Mouse (Mus musculus): ENCODE data around the gene Fbln7. TPM values are rescaled to one million over a fixed set of nuclear protein-coding genes. Genes with fewer than 3 reads are reported as not detected.

Fbln7 gene
- total and polyA plus RNA-seq, 2 experiments from 2014 or later = 3.3 to 4.3 TPM

- WGBS = 85% methylated on average over 2 of the region's 2 CpGs
- Histone ChIP-seq H3K9me3 (ENCODE audit: low read length) (no peaks in the 10 kb centered on the region), H3K4me2 (ENCODE audit: low read depth, low read length) (no peak overlapping the region), H3K27me3 (ENCODE audit: insufficient read depth, low read length) (no peaks in the 10 kb centered on the region), H3K36me3 (ENCODE audit: insufficient read depth, low read length) (no peaks in the 10 kb centered on the region; the same call in 1 of the 2 replicates), H3K9ac (replicated peaks; ENCODE audit: low read length) (no peak overlapping the region), H3K4me3 (ENCODE audit: low read length) (no peak overlapping the region), H3K4me1 (ENCODE audit: insufficient read depth, low read length) (peaks cover 9% of the 10 kb centered on the region), H3K27ac (no peak overlapping the region)
- no peak for DNase-seq (ENCODE audit: low spot score)
- no peak for ATAC-seq
- TF ChIP-seq CTCF (IDR thresholded peaks at IDR 0.05; ENCODE audit: low read depth) = no peak
Measured at GRCm38 (mm10) chr2:128820631-128821030, 42.1 kb upstream of the Fbln7 start.

GRCm38 (mm10) chr2:128823893-128824292 lies 38.9 kb upstream of the Fbln7 start:
- Histone ChIP-seq H3K4me1 (ENCODE audit: insufficient read depth, low read length) (peaks cover 9% of the 10 kb centered on the region), H3K27me3 (ENCODE audit: insufficient read depth, low read length) (no peaks in the 10 kb centered on the region), H3K27ac (no peak overlapping the region), H3K36me3 (ENCODE audit: insufficient read depth, low read length) (peaks cover 7% of the 10 kb centered on the region; the same call in 1 of the 2 replicates), H3K4me3 (ENCODE audit: low read length) (no peak overlapping the region), H3K9ac (replicated peaks; ENCODE audit: low read length) (no peak overlapping the region), H3K4me2 (ENCODE audit: low read depth, low read length) (no peak overlapping the region), H3K9me3 (ENCODE audit: low read length) (no peaks in the 10 kb centered on the region)
- WGBS = 89% methylated on average over 5 of the region's 5 CpGs
- no peak for TF ChIP-seq CTCF (IDR thresholded peaks at IDR 0.05; ENCODE audit: low read depth)
- ATAC-seq (no peak), DNase-seq (ENCODE audit: low spot score) (no peak)

GRCm38 (mm10) chr2:128827787-128828186 lies 35.0 kb upstream of the Fbln7 start:
- no peaks in the 10 kb centered on the region for H3K4me1 ChIP-seq (ENCODE audit: insufficient read depth, low read length)
- no peak for TF ChIP-seq CTCF (IDR thresholded peaks at IDR 0.05; ENCODE audit: low read depth)
- H3K4me3 ChIP-seq (ENCODE audit: low read length) = no peak overlapping the region
- H3K27me3 ChIP-seq (ENCODE audit: insufficient read depth, low read length) = no peaks in the 10 kb centered on the region
- H3K9ac ChIP-seq (replicated peaks; ENCODE audit: low read length) = no peak overlapping the region
- WGBS = 97% methylated on average over 1 of the region's 1 CpGs
- ATAC-seq = no peak
- no peak for DNase-seq (ENCODE audit: low spot score)
- no peak overlapping the region for H3K4me2 ChIP-seq (ENCODE audit: low read depth, low read length)
- peaks cover 33% of the 10 kb centered on the region for H3K36me3 ChIP-seq (ENCODE audit: insufficient read depth, low read length)
- no peaks in the 10 kb centered on the region for H3K9me3 ChIP-seq (ENCODE audit: low read length)
- H3K27ac ChIP-seq = no peak overlapping the region

- no peak overlapping the region for H3K27ac ChIP-seq
- no peak for DNase-seq (ENCODE audit: low spot score)
- peaks cover 47% of the 10 kb centered on the region for H3K36me3 ChIP-seq (ENCODE audit: insufficient read depth, low read length)
- H3K9me3 ChIP-seq (ENCODE audit: low read length) = no peaks in the 10 kb centered on the region
- H3K4me3 ChIP-seq (ENCODE audit: low read length) = no peak overlapping the region
- H3K9ac ChIP-seq (replicated peaks; ENCODE audit: low read length) = no peak overlapping the region
- no peaks in the 10 kb centered on the region for H3K27me3 ChIP-seq (ENCODE audit: insufficient read depth, low read length)
- no peak for ATAC-seq
- no peak for TF ChIP-seq CTCF (IDR thresholded peaks at IDR 0.05; ENCODE audit: low read depth)
- H3K4me1 ChIP-seq (ENCODE audit: insufficient read depth, low read length) = no peaks in the 10 kb centered on the region
- WGBS = 91% methylated on average over 3 of the region's 3 CpGs
- H3K4me2 ChIP-seq (ENCODE audit: low read depth, low read length) = no peak overlapping the region
Measured at GRCm38 (mm10) chr2:128832611-128833010, 30.2 kb upstream of the Fbln7 start.

DNA sequence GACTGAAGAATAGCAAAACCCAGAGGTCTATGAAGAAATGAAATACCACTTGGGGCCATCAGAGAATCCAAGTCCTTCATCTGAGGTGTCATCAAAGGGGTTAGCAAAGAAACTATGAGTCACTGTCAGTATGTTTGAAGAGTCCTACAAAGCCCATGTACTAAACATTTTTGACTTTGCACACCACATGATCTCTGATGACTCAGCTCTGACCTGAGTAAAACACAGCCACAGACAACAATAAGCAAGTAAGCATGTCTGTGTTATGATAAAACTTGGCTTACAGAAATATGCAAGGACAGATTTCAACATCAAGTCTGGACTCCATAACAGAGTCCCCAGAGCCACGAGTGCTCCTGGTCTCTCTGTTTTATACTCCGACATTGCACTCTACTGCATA lies 29.7 kb upstream of the Fbln7 start:
- H3K27ac ChIP-seq = no peak overlapping the region
- H3K4me2 ChIP-seq (ENCODE audit: low read depth, low read length) = no peak overlapping the region
- no peak for TF ChIP-seq CTCF (IDR thresholded peaks at IDR 0.05; ENCODE audit: low read depth)
- H3K4me3 ChIP-seq (ENCODE audit: low read length) = no peak overlapping the region
- no peaks in the 10 kb centered on the region for H3K4me1 ChIP-seq (ENCODE audit: insufficient read depth, low read length)
- peaks cover 51% of the 10 kb centered on the region for H3K36me3 ChIP-seq (ENCODE audit: insufficient read depth, low read length)
- H3K27me3 ChIP-seq (ENCODE audit: insufficient read depth, low read length) = no peaks in the 10 kb centered on the region
- H3K9ac ChIP-seq (replicated peaks; ENCODE audit: low read length) = no peak overlapping the region
- ATAC-seq = no peak
- DNase-seq (ENCODE audit: low spot score) = no peak
- 96% methylated on average over 2 of the region's 2 CpGs for WGBS
- H3K9me3 ChIP-seq (ENCODE audit: low read length) = no peaks in the 10 kb centered on the region

DNA sequence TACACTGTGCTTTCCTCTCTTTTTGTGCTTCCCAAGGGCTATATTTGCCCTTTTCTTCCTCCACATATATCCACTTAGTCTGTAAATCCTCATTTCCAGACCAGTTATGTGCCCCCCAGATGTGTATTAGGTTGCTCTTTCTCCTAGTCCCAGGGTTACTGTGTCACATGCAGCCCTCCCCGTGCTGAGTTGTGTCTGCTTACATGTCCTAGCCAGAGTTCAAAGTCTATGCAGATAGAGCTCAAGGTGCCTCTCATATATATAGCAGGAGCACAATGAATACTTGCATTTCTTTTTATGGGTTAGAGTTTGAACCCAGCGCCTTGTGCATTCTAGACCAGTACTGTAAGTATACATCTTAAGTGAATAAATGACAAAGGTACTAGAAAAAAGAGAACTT lies 29.3 kb upstream of the Fbln7 start:
- Histone ChIP-seq H3K9me3 (ENCODE audit: low read length) (no peaks in the 10 kb centered on the region), H3K27ac (no peak overlapping the region), H3K9ac (replicated peaks; ENCODE audit: low read length) (no peak overlapping the region), H3K36me3 (ENCODE audit: insufficient read depth, low read length) (peaks cover 51% of the 10 kb centered on the region), H3K4me3 (ENCODE audit: low read length) (no peak overlapping the region), H3K4me1 (ENCODE audit: insufficient read depth, low read length) (no peaks in the 10 kb centered on the region), H3K4me2 (ENCODE audit: low read depth, low read length) (no peak overlapping the region), H3K27me3 (ENCODE audit: insufficient read depth, low read length) (no peaks in the 10 kb centered on the region)
- DNase-seq (ENCODE audit: low spot score) = no peak
- TF ChIP-seq CTCF (IDR thresholded peaks at IDR 0.05; ENCODE audit: low read depth) = no peak
- no peak for ATAC-seq
- WGBS = 96% methylated on average over 2 of the region's 2 CpGs

DNA sequence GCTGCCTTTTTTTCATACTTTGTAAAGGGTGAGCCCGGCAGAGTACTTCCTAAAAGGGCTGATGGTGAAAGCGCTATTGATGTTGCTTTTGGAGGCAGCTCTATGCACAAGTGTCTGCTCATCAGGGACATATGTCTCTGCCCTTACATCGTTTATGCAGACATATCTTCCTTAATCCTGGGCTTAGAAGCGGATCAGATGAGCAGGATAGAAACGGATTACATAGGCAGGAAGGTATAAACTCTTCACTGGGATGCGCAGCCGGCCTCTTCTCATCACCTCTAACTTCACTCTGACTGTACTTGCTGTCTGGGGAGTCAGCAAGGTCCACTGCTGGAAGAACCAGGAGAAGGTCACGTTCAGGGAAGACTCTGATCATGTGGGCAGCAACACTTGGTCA lies 25.2 kb upstream of the Fbln7 start:
- DNase-seq (ENCODE audit: low spot score) = no peak
- Histone ChIP-seq H3K27ac (no peak overlapping the region), H3K9me3 (ENCODE audit: low read length) (no peaks in the 10 kb centered on the region), H3K4me2 (ENCODE audit: low read depth, low read length) (no peak overlapping the region), H3K4me1 (ENCODE audit: insufficient read depth, low read length) (no peaks in the 10 kb centered on the region), H3K9ac (replicated peaks; ENCODE audit: low read length) (no peak overlapping the region), H3K4me3 (ENCODE audit: low read length) (no peak overlapping the region), H3K36me3 (ENCODE audit: insufficient read depth, low read length) (peaks cover 32% of the 10 kb centered on the region), H3K27me3 (ENCODE audit: insufficient read depth, low read length) (no peaks in the 10 kb centered on the region)
- TF ChIP-seq CTCF (IDR thresholded peaks at IDR 0.05; ENCODE audit: low read depth) = no peak
- 94% methylated on average over 8 of the region's 8 CpGs for WGBS
- ATAC-seq = no peak
